Mouse (Mus musculus) lung, embryonic 16.5 days (tissue): ENCODE measurements around the gene Tdrd12. TPM values are rescaled to one million over a fixed set of nuclear protein-coding genes. Genes with fewer than 3 reads are reported as not detected.

ENCODE experiments used
- ATAC-seq: fragments of 200-750 bp; cut with Nextera tagmentation; 2 replicates; pipeline ENCODE4 v1.8.0; 2017; ENCODE audit warnings: low read depth, mild to moderate bottlenecking, moderate library complexity
- H3K27ac ChIP-seq: fragments of 300-500 bp; sonication (generic); 2 replicates; pipeline ENCODE4 v1.5.1; 2014; ENCODE audit warnings: mild to moderate bottlenecking, control low read depth, low read length
- H3K27me3 ChIP-seq: fragments of 300-500 bp; sonication (generic); 2 replicates; pipeline ENCODE4 v1.6.1; 2014; ENCODE audit warnings: low read depth, low read length, mixed read lengths; ENCODE audit not compliant: control insufficient read depth, insufficient read depth
- H3K36me3 ChIP-seq: fragments of 300-500 bp; sonication (generic); 2 replicates; pipeline ENCODE4 v1.6.1; 2014; ENCODE audit warnings: low read length; ENCODE audit not compliant: control insufficient read depth, insufficient read depth
- H3K4me1 ChIP-seq: fragments of 300-500 bp; sonication (generic); replicated peaks from 2 replicates; pipeline ENCODE4 v1.6.1; 2014; ENCODE audit warnings: low read length, mixed read lengths; ENCODE audit not compliant: control insufficient read depth, insufficient read depth
- H3K4me2 ChIP-seq: fragments of 300-500 bp; sonication (generic); 2 replicates; pipeline ENCODE4 v1.6.1; 2014; ENCODE audit warnings: low read depth, low read length, control low read depth
- H3K4me3 ChIP-seq: fragments of 300-500 bp; sonication (generic); 2 replicates; pipeline ENCODE4 v1.5.1; 2014; ENCODE audit warnings: mild to moderate bottlenecking, low read length, control low read depth
- H3K9ac ChIP-seq: fragments of 300-500 bp; sonication (generic); 2 replicates; pipeline ENCODE4 v1.6.1; 2014; ENCODE audit warnings: low read length, control low read depth
- H3K9me3 ChIP-seq: fragments of 300-500 bp; sonication (generic); 2 replicates; pipeline ENCODE4 v1.6.1; 2016; ENCODE audit warnings: low read length; ENCODE audit not compliant: control insufficient read depth
- WGBS: fragments of 180-500 bp; shearing (Covaris S2); extraction: QIAGEN DNeasy Blood & Tissue Kit; methylation state at CpG from one replicate; pipeline ENCODE4 v1.1.7; 2014; 5-methylcytosine and 5-hydroxymethylcytosine counted together
- polyA plus RNA-seq: library from polyadenylated mRNA; unstranded; fragments of >200 nt; fragmentation: Nextera tagmentation; extraction: Ambion mirVana; gene quantifications from 2 replicates; pipeline ENCODE4 v1.2.1, GENCODE M21; 2015

Tdrd12 gene
- polyA plus RNA-seq, 1 experiment from 2014 or later, result 0.15 TPM

GRCm38 (mm10) chr7:35557577-35557976 is 20.0 kb upstream of the Tdrd12 start:
- 51% methylated on average over 3 of the region's 3 CpGs for WGBS
- no peak for ATAC-seq
- Histone ChIP-seq H3K4me1 (peaks cover 4% of the 10 kb centered on the region; the same call in 1 of the 2 replicates), H3K27me3 (no peaks in the 10 kb centered on the region), H3K9me3 (no peaks in the 10 kb centered on the region), H3K4me3 (no peak overlapping the region), H3K27ac (no peak overlapping the region), H3K36me3 (no peaks in the 10 kb centered on the region), H3K9ac (no peak overlapping the region), H3K4me2 (no peak overlapping the region)

GRCm38 (mm10) chr7:35556905-35557304 is 19.4 kb upstream of the Tdrd12 start:
- Histone ChIP-seq H3K9me3 (no peaks in the 10 kb centered on the region), H3K9ac (no peak overlapping the region), H3K4me1 (peaks cover 4% of the 10 kb centered on the region; the same call in 1 of the 2 replicates), H3K36me3 (no peaks in the 10 kb centered on the region), H3K4me3 (no peak overlapping the region), H3K4me2 (no peak overlapping the region), H3K27me3 (no peaks in the 10 kb centered on the region), H3K27ac (no peak overlapping the region)
- 78% methylated on average over 5 of the region's 5 CpGs for WGBS
- ATAC-seq, result no peak

DNA sequence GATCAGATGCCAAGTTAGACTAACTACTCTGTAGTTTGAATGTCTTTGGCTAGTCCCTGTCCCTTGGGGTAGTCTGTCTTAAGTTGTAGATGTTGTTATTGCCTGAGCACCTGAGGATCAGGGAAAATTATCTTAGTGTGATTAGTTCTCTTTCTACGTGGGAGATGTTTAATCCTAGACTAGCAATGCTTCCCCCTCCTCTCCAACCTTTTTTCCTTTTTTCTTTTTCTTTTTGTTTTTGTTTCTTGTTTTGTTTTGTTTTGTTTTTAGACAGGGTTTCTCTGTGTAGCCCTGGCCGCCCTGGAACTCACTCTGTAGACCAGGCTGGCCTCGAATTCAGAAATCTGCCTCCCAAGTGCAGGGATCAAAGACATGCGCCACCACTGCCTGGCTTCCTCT is 18.7 kb upstream of the Tdrd12 start, which contains the start of gene Nudt19:
Gene Nudt19, minus strand, starts transcription at position 100 of the 399 bp plus-strand sequence.
- H3K9me3 ChIP-seq, result no peaks in the 10 kb centered on the region
- H3K27ac ChIP-seq, result peak within 1 kb of the TSS; percentile 97
- no peaks in the 10 kb centered on the region for H3K36me3 ChIP-seq
- H3K9ac ChIP-seq, result peak within 1 kb of the TSS; percentile 95
- no peak for ATAC-seq
- peak within 1 kb of the TSS; percentile 83 for H3K4me3 ChIP-seq
- H3K27me3 ChIP-seq, result no peaks in the 10 kb centered on the region
- H3K4me1 ChIP-seq, result peaks cover 4% of the 10 kb centered on the region; the same call in 1 of the 2 replicates
- WGBS, result 55% methylated on average over 4 of the region's 4 CpGs
- H3K4me2 ChIP-seq, result peak within 1 kb of the TSS; percentile 99

- H3K4me1 ChIP-seq, result peaks cover 4% of the 10 kb centered on the region; the same call in 1 of the 2 replicates
- peak; percentile 94 for ATAC-seq
- peaks cover under 1% of the 10 kb centered on the region; the same call in 1 of the 2 replicates for H3K36me3 ChIP-seq
- under 1% methylated on average over 73 of the region's 93 CpGs for WGBS
- peak overlapping the region; percentile 99 for H3K4me2 ChIP-seq
- peak overlapping the region; percentile 95 for H3K9ac ChIP-seq
- H3K27me3 ChIP-seq, result no peaks in the 10 kb centered on the region
- peak overlapping the region; percentile 83 for H3K4me3 ChIP-seq
- H3K27ac ChIP-seq, result peak overlapping the region; percentile 97
- no peaks in the 10 kb centered on the region for H3K9me3 ChIP-seq
Measured at GRCm38 (mm10) chr7:35555224-35556204, 18.0 kb upstream of the Tdrd12 start.

DNA sequence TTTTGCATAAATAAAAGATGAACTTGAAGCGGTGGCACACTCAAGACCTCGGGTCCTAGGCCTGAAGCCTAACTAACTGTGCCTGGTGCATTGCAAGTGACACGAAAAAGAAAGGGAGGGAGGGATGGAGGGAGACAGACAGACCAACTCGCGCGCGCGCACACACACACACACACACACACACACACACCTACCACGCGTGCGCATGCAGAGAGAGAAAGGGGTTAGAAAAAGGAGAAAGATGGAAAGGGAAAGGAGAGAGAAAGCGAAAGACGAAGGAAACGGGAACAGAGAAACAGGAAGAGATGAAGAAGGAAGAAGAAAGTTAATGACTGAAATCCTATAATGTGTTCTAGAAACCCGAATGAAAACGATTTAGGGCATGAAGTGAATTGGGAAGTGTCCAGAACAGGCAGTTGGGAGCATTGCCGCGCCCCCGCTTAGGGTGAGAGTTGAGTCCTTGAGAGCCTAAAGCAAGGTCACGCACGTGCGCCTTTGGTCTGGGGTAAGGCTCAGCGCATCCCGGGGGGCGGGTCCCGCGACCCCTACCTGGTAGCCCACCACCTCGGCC is 17.1 kb upstream of the Tdrd12 start:
- 4% methylated on average over 28 of the region's 28 CpGs for WGBS
- peak overlapping the region; percentile 95 for H3K9ac ChIP-seq
- peak overlapping the region; percentile 97 for H3K27ac ChIP-seq
- H3K4me1 ChIP-seq, result peaks cover 4% of the 10 kb centered on the region; the same call in 1 of the 2 replicates
- H3K27me3 ChIP-seq, result no peaks in the 10 kb centered on the region
- no peaks in the 10 kb centered on the region for H3K9me3 ChIP-seq
- peak overlapping the region; percentile 83 for H3K4me3 ChIP-seq
- ATAC-seq, result peak; percentile 46
- H3K36me3 ChIP-seq, result peaks cover 7% of the 10 kb centered on the region
- peak overlapping the region; percentile 99 for H3K4me2 ChIP-seq

DNA sequence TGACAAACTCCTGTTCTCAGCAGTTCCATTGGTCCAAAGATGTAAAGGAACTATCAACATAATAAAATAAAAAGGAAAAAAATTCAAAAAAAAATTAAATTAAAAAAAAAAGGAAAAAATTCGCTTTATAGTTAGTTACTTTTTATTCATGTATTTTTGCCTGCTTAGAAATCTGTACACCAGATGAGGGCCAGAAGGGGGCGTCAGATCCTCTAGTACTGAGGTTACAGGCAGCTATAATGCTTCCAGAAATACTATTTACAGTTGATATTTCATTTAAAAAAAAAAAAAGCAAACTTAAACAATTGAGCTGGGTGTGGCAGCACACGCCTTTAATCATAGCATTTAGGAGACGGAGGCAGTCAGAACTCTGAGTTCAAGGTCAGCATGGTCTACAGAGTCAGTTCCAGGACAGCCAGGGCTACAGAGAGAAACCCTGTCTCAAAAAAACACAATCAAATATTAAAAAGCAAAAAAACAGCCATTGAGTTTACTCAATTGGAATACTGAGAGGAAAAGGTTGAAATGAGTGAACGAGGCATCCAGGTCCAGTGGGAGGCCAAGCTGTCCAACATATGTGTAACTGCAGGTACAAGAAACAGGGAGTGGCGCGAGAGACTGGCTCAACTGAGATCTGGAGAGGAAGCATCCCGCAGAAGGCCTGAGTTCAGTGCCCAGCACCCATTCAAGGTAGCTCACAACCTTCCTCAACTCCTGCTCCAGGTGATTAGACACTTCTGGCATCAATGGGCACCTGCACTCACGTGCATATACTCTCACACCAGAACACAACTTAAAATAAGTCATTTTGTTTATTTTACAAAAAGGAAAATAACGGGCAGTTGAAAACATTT is 16.4 kb upstream of the Tdrd12 start:
- peak overlapping the region; percentile 83 for H3K4me3 ChIP-seq
- no peaks in the 10 kb centered on the region for H3K27me3 ChIP-seq
- H3K36me3 ChIP-seq, result peaks cover 9% of the 10 kb centered on the region
- H3K27ac ChIP-seq, result no peak overlapping the region
- WGBS, result 56% methylated on average over 10 of the region's 10 CpGs
- H3K9me3 ChIP-seq, result no peaks in the 10 kb centered on the region
- ATAC-seq, result no peak
- peaks cover 4% of the 10 kb centered on the region; the same call in 1 of the 2 replicates for H3K4me1 ChIP-seq
- no peak overlapping the region for H3K9ac ChIP-seq
- peak overlapping the region; percentile 99 for H3K4me2 ChIP-seq

DNA sequence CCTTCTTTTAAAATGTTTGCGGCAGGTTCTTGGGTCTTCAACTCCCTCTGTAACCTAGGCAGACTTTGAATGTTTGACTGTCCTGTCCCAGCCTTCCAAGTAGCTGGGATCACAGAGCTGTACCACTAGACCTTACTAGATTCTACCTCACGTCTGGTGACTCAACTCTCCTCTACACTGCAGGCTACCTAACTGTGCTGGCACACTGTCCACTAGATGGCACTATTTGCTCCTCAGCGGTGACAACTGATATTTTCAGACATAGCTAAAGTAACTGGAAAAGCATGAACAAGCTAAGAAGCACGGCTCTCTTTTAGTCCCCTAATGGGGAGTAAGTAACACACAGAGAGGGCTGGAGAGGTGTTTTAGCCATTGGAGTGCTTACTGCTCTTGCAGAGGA is 8.3 kb upstream of the Tdrd12 start:
- H3K4me3 ChIP-seq, result no peak overlapping the region
- no peaks in the 10 kb centered on the region for H3K4me1 ChIP-seq
- ATAC-seq, result peak; percentile 54; the same call in 1 of the 2 replicates
- no peak overlapping the region for H3K9ac ChIP-seq
- no peaks in the 10 kb centered on the region for H3K27me3 ChIP-seq
- WGBS, result 27% methylated on average over 4 of the region's 4 CpGs
- H3K27ac ChIP-seq, result no peak overlapping the region
- H3K9me3 ChIP-seq, result no peaks in the 10 kb centered on the region
- H3K4me2 ChIP-seq, result no peak overlapping the region
- peaks cover 12% of the 10 kb centered on the region for H3K36me3 ChIP-seq

DNA sequence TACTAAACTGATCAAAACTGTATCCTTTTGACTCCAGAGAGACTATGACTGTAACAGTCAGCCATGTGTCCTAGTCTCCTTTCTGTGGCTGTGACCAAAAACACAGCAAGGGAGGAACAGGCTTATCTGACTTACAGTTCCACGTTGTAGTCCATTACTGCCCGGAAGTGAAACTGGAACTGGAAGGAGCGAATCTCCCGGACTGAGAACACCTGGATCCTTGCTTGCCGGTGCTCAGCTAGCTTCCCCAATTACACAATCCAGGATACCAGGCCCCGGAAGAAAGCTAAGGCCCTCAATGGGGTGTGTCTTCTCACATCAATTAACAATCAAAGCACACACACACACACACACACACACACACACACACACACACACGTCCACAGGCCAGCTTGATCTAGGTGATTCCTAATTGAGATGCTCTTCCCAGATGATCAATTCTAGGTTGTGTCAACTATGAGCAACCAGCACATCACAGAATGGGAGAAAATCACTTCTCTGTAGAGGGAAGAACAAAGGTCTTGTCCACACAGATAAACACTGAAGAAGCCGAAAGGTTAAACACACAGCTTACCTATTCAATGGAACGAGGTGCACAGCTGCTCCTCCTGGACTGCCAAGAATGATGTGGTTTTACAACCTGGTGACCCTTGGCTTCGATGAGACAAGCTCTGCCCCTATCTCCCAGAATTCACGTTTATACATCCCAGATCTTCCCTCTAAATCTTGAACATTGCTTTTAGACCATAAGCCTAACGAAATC is 1.6 kb downstream of the Tdrd12 start:
- ATAC-seq, result no peak
- Histone ChIP-seq H3K4me3 (no peak overlapping the region), H3K4me2 (no peak overlapping the region), H3K27me3 (no peaks in the 10 kb centered on the region), H3K27ac (no peak overlapping the region), H3K4me1 (no peaks in the 10 kb centered on the region), H3K9ac (no peak overlapping the region), H3K9me3 (no peaks in the 10 kb centered on the region), H3K36me3 (no peaks in the 10 kb centered on the region)
- WGBS, result 46% methylated on average over 12 of the region's 12 CpGs
